Mouse (Mus musculus): ENCODE measurements around the gene Jchain.
A peak's percentile ranks its signal among the peaks of the same experiment; 100 is the strongest.

The Jchain gene

DNA sequence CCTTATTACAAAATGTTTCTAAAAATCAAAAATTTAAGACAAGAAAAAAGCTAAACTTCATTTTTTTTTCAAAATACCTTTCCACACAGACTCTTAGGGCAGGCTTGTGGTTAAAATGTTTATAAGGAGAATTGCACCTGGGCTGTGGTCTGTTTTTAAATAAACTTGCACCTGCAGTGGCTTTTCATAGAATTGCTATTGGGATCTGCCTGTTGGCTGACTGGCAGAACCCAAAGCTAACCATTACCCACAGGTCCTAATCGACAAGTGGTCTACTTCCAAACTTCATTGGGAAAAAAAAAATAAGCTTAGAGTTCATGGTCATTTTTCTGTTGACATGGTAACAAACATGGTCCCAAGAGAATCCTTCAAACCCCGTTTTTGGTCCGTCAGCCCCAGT is 7.0 kb upstream of the Jchain start:
- no peak for DNase-seq (ENCODE audit: inconsistent age in 2 of 2, low spot score in 1 of 2)

DNA sequence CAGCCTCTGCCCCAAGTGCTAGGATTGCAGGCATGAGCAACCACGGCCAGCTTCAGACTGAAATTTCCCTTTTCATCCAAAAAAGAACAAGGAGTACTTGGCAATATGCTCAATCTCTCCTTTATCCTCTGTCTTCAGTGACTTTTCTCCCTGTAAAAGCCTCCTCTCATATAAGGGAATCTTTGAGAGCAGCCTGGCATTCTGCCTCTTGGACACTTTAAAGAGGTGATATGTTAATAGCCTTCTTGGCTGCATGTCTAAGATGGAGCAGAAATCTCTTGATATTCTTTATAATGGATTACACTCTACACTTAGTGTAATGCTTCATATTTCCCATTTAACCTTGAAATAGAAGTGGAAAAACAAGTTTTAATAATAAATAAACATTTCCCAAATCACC is 3.2 kb upstream of the Jchain start:
- DNase-seq (ENCODE audit: inconsistent age in 2 of 2, low spot score in 1 of 2), result no peak

DNA sequence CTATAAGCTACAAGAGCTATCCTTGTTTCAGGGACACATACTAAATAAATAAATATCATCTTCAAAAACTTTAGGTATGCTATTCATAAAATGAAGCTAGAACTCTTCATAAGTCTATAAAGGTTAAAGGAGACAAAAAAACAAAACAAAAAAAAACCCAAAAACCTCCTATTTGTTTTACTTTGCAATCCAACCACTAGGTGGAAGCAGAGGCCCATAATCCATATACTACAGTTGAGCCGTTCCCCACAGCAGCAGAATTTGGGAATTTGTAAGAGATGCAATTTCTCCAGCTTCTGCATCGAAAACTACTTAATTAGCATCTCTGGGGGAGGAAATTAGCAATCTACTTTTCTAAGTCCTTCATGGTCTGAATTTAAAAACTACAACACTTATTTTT is 8.5 kb downstream of the Jchain start:
- DNase-seq (ENCODE audit: inconsistent age in 2 of 2, low spot score in 1 of 2), result peak in 1 of 2 experiments; percentile 69

DNA sequence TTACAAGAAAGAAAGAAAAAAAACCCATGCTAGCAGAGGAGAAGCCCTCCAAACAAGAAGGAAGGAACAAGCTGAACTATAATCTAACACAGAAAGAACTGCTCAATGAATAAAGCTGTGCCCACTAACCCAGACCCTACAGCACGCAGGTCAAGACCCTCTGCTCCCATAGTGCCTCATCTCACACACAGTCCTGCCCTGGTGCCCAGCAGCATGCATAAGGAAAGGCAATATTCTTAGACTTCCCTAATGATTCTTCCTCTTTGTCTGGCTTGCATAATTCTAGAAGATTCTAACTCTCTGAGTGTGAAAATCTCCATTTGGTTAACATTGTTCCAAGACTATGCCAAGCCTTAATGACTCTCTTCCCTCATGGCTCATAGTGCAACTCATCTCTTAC is 18.7 kb downstream of the Jchain start:
- no peak for DNase-seq (ENCODE audit: inconsistent age in 2 of 2, low spot score in 1 of 2)

DNA sequence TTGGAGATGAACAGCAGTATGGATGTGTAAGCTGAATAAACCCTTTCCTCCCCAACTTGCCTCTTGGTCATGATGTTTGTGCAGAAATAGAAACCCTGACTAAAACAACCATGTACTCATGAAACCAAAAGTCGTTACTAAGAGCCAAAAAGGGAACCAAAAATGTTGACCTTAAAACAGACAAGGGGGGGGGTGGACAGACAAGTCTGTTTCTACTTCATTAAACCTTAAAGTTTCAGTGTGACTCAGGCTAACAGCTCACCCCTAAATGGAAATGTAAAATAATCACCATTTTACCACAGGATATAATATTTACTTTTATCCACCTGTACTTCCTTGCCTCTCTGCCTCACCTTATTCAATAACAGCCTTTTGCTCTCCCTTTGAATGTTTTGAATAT is 19.1 kb downstream of the Jchain start:
- no peak for DNase-seq (ENCODE audit: inconsistent age in 2 of 2, low spot score in 1 of 2)

DNA sequence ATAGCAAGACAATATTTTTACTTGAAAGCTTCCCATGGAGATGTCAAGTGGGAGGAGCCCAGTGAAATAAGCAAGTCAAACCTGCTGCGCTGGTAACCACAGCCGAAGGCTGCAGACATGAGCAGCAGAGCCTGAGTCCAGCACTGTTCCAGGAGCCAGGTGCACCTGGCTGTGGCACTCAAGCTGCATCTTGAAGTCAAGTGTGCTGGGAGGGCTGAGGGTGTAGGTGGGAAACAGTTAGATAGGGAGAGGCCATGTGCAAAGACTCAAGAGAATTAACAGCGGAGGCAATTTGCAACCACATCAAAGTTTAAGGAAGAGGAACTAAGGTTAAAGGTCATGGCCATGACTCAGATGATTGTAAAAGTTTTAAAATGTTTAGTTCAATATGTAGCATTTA is 27.9 kb downstream of the Jchain start:
- DNase-seq (ENCODE audit: inconsistent age in 2 of 2, low spot score in 1 of 2), result no peak

DNA sequence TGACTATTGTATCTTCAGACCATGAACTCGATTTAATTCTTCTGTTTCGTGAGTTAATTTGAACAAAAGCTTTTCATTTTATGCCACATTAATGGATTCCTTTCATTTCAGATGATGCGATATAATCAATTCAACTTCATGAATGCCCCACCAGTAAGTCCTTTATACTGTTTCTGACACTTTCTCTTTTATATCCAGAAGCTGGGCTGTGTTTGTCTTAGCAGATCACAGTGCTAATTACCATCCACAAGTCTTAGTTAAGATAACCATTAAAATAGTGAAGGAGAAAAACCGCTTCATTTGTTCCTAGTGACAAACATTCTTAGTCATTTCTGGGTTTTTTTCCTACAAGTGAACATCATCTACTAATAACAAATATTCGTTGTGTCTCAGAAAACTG is 36.6 kb downstream of the Jchain start:
- DNase-seq (ENCODE audit: inconsistent age in 2 of 2, low spot score in 1 of 2), result no peak

DNA sequence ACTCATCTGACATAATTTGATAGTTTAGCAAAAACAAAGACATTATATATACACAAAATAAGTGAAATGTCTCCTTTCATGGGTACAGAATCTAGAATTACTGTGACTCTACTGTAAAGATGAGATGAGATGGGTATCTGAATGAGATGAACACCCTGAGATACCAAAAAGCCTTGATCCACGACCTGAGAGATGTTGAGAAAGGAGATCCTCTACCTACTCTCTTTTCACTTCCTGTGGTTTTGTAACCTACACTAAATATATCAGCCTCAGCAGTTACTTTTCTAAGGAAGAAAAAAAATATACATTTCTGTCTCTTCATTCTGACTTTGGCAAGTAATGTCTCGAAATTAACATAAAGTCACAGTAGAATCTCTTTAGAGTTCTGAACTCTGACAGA is 38.7 kb downstream of the Jchain start:
- no peak for DNase-seq (ENCODE audit: inconsistent age in 2 of 2, low spot score in 1 of 2)

DNA sequence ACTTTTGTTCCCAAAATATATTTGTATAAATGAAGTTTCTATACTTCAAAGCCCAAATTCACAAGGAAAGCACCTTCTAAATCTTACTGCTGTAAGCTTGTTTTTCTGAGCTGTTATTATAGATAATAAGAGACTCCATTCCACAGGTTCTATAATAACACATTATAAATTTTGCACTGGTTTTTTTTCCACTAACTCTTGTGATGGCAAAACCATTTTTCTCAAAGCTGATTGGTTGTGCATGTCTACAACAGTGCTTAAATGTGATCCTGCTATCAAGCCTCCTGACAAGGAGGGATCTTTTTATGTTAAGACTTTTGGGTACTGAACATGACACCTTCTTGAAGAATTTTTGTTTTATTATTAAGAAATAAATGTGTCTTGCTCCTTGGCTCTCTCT is 40.0 kb downstream of the Jchain start, which contains the start of gene Enam:
Gene Enam (plus strand): TSS at position 301 of the 400 bp plus-strand sequence.
- no peak for DNase-seq (ENCODE audit: inconsistent age in 2 of 2, low spot score in 1 of 2)

Measured in adrenal gland, adult (tissue).